8 mouse cellular contexts compared by ENCODE assay signal in genomic region chr9:121371346-121371891, GRCm38 (mm10).
DNase-seq lines count a peak whose midpoint lies in the region; ATAC-seq and TF ChIP-seq lines count a peak whose summit lies in the region.

No protein-coding gene starts in this region.

- H3K9me3 ChIP-seq in forebrain, embryonic 16.5 days (ENCODE audit: control insufficient read depth, low read length): no peaks in the 10 kb centered on the region
- no peaks in the 10 kb centered on the region for H3K9me3 ChIP-seq in megakaryocyte, embryonic 14.5 days

- DNase-seq in frontal cortex, postnatal 25 days (ENCODE audit: low spot score in 2 of 2): no peak
- peak; percentile 74 to 89 for DNase-seq in cerebellum, adult 2 months
- DNase-seq in left cerebral cortex, postnatal 25 days (ENCODE audit: low spot score in 2 of 2): peak; percentile 69 to 87
- DNase-seq in right cerebral cortex, postnatal 4 days: peak; percentile 66

- peak overlapping the region; percentile 52 for H3K9ac ChIP-seq in forebrain, embryonic 16.5 days (replicated peaks; ENCODE audit: low read depth, low read length)

- no peak for TF ChIP-seq CTCF in cerebellum, adult 2 months (IDR thresholded peaks at IDR 0.05; ENCODE audit: borderline replicate concordance, insufficient read depth, low read depth, low read length)

- 2% methylated on average over 18 of the region's 18 CpGs for WGBS in cerebellum, adult 2 months
- under 1% methylated on average over 18 of the region's 18 CpGs for WGBS in forebrain, embryonic 16.5 days

- H3K27ac ChIP-seq in cerebellum, adult 2 months (ENCODE audit: insufficient read depth, low read length): peak overlapping the region; percentile 93
- peak overlapping the region; percentile 91 for H3K27ac ChIP-seq in forebrain, embryonic 16.5 days (ENCODE audit: low read length)

- no peaks in the 10 kb centered on the region for H3K36me3 ChIP-seq in forebrain, embryonic 16.5 days (ENCODE audit: control insufficient read depth, insufficient read depth)
- H3K36me3 ChIP-seq in megakaryocyte, embryonic 14.5 days (replicated peaks; ENCODE audit: low read length): no peaks in the 10 kb centered on the region

- 0 out of 2 replicates have a peak, but pooled peaks have one; percentile 6 for TF ChIP-seq POLR2A in cerebellum, adult 2 months (IDR thresholded peaks at IDR 0.05; ENCODE audit: borderline replicate concordance, insufficient read depth, low read length)

- H3K27me3 ChIP-seq in cerebellum, adult 2 months (ENCODE audit: control insufficient read depth, insufficient read depth, low read length): no peaks in the 10 kb centered on the region
- H3K27me3 ChIP-seq in forebrain, embryonic 16.5 days (replicated peaks; ENCODE audit: control insufficient read depth, insufficient read depth, low read length): no peaks in the 10 kb centered on the region
- H3K27me3 ChIP-seq in megakaryocyte, embryonic 14.5 days (replicated peaks): no peaks in the 10 kb centered on the region

- H3K4me2 ChIP-seq in forebrain, embryonic 16.5 days (ENCODE audit: low read length): peak overlapping the region; percentile 51

- H3K4me3 ChIP-seq in cerebellum, adult 2 months (replicated peaks; ENCODE audit: insufficient read depth, low read depth, low read length): peak overlapping the region; percentile 62
- H3K4me3 ChIP-seq in forebrain, embryonic 16.5 days (replicated peaks; ENCODE audit: low read length): peak overlapping the region; percentile 32
- peak overlapping the region; percentile 92 for H3K4me3 ChIP-seq in megakaryocyte, embryonic 14.5 days (replicated peaks)

- peaks cover 65% of the 10 kb centered on the region for H3K4me1 ChIP-seq in cerebellum, adult 2 months (ENCODE audit: control insufficient read depth, insufficient read depth, low read length)
- peaks cover 55% of the 10 kb centered on the region for H3K4me1 ChIP-seq in forebrain, embryonic 16.5 days (replicated peaks; ENCODE audit: control insufficient read depth, insufficient read depth, low read length)
- H3K4me1 ChIP-seq in megakaryocyte, embryonic 14.5 days: peaks cover 69% of the 10 kb centered on the region

- intact Hi-C loops in left cerebral cortex, postnatal 25 days (cut with DNase I): loop anchor here (5.0 to 10.0 kb wide), 2 partner anchors 74 to 797 kb away; partner anchors contain the start of genes Rpl14 and Trak1

- peak; percentile 53 for ATAC-seq in frontal cortex, adult (ENCODE audit: low TSS enrichment)
- ATAC-seq in forebrain, embryonic 16.5 days: peak; percentile 85
- ATAC-seq in hematopoietic stem cell, adult 5-6 weeks (replicated peaks in 1 of 2; ENCODE audit: insufficient read depth in 1 of 2, low FRiP score in 2 of 2, low TSS enrichment in 1 of 2, low read depth in 1 of 2, poor library complexity in 2 of 2, severe bottlenecking in 2 of 2): peak; percentile 65 to 67

Comparison
In these comparisons a context has a peak if more than half of its experiments do, and no peak if none do; other contexts are left out.
1. DNase-seq: peak in cerebellum, adult 2 months (2 of 2), left cerebral cortex, postnatal 25 days (2 of 2) and right cerebral cortex, postnatal 4 days (single experiment); none in frontal cortex, postnatal 25 days (0 of 2).
2. H3K4me3 ChIP-seq: peak in every context shown above with its lines; median percentile 92 in megakaryocyte, embryonic 14.5 days; 62 in cerebellum, adult 2 months; 32 in forebrain, embryonic 16.5 days.
3. Peak in every context shown above with its lines, with median percentiles within 50 percentile points of each other: ATAC-seq.